Mouse (Mus musculus): ENCODE results near the gene Gemin5. TPM values are rescaled to one million over a fixed set of nuclear protein-coding genes. Genes with fewer than 3 reads are reported as not detected.
A peak's percentile ranks its signal among the peaks of the same experiment; 100 is the strongest.

Gene Gemin5
- polyA plus RNA-seq, 2 experiments: 14.8 to 16.8 TPM

- no peak overlapping the region for H3K4me2 ChIP-seq (replicated peaks; ENCODE audit: low read depth, low read length, severe bottlenecking)
- no peaks in the 10 kb centered on the region for H3K9me3 ChIP-seq (ENCODE audit: control insufficient read depth, low read length)
- no peak for TF ChIP-seq POLR2A (IDR thresholded peaks at IDR 0.05; ENCODE audit: borderline replicate concordance, extremely low read depth, insufficient read depth, insufficient read length)
- peaks cover 3% of the 10 kb centered on the region for H3K4me1 ChIP-seq (ENCODE audit: control insufficient read depth, insufficient read depth, low read length)
- no peak for ATAC-seq (ENCODE audit: low FRiP score, low read depth)
- no peaks in the 10 kb centered on the region for H3K27me3 ChIP-seq (ENCODE audit: control insufficient read depth, insufficient read depth, low read length)
- 75% methylated on average over 7 of the region's 7 CpGs for WGBS
- H3K4me3 ChIP-seq (replicated peaks; ENCODE audit: low read length): no peak overlapping the region
- no peak overlapping the region for H3K27ac ChIP-seq (replicated peaks; ENCODE audit: low read depth, low read length)
- DNase-seq (ENCODE audit: low spot score): no peak
- no peak overlapping the region for H3K9ac ChIP-seq (ENCODE audit: low read depth, low read length, severe bottlenecking)
- H3K36me3 ChIP-seq (ENCODE audit: control insufficient read depth, insufficient read depth, low read length): no peaks in the 10 kb centered on the region
Observed at GRCm38 (mm10) chr11:58213673-58214342, 45.5 kb upstream of the Gemin5 start.

- no peak for DNase-seq (ENCODE audit: low spot score)
- H3K27ac ChIP-seq (replicated peaks; ENCODE audit: low read depth, low read length): no peak overlapping the region
- no peak overlapping the region for H3K4me2 ChIP-seq (replicated peaks; ENCODE audit: low read depth, low read length, severe bottlenecking)
- 16% methylated on average over 2 of the region's 2 CpGs for WGBS
- no peaks in the 10 kb centered on the region for H3K27me3 ChIP-seq (ENCODE audit: control insufficient read depth, insufficient read depth, low read length)
- no peak for ATAC-seq (ENCODE audit: low FRiP score, low read depth)
- no peak overlapping the region for H3K4me3 ChIP-seq (replicated peaks; ENCODE audit: low read length)
- peaks cover 3% of the 10 kb centered on the region for H3K4me1 ChIP-seq (ENCODE audit: control insufficient read depth, insufficient read depth, low read length)
- no peak overlapping the region for H3K9ac ChIP-seq (ENCODE audit: low read depth, low read length, severe bottlenecking)
- H3K9me3 ChIP-seq (ENCODE audit: control insufficient read depth, low read length): no peaks in the 10 kb centered on the region
- H3K36me3 ChIP-seq (ENCODE audit: control insufficient read depth, insufficient read depth, low read length): no peaks in the 10 kb centered on the region
- TF ChIP-seq POLR2A (IDR thresholded peaks at IDR 0.05; ENCODE audit: borderline replicate concordance, extremely low read depth, insufficient read depth, insufficient read length): no peak
Observed at GRCm38 (mm10) chr11:58211682-58212067, 43.3 kb upstream of the Gemin5 start.

DNA sequence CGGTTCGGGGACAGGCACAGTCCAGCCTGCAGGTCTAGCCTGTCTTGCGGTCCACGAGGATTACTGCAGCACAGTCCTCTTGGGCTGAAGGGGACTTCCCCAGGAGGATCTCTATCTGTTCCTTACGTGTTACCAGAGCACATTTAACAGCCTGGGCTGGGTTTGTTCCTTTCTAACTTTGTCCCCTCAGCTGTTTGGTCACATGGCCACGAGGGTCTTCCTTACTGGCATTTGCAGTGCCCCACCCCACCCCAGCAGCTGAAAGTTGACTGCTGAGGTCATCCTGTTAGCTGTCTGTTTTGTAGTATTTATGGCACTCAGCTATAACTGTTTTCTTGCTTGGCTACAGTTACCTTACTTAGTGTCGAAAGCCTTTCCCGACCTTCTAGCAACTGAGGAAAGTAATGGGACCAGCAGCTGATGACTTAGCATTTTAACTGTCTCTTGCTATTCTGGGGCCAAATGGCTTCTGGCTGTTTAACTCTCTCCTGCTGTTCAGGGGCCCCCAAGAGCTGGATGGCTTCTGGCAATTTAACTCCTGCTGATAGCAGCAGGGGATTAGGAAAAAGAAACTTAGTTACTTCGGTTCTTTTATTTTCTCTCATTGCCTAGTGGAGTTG lies 42.8 kb upstream of the Gemin5 start:
- no peak for TF ChIP-seq POLR2A (IDR thresholded peaks at IDR 0.05; ENCODE audit: borderline replicate concordance, extremely low read depth, insufficient read depth, insufficient read length)
- ATAC-seq (ENCODE audit: low FRiP score, low read depth): peak; percentile 80
- 18% methylated on average over 9 of the region's 9 CpGs for WGBS
- Histone ChIP-seq H3K4me2 (replicated peaks; ENCODE audit: low read depth, low read length, severe bottlenecking) (no peak overlapping the region), H3K27me3 (ENCODE audit: control insufficient read depth, insufficient read depth, low read length) (no peaks in the 10 kb centered on the region), H3K9ac (ENCODE audit: low read depth, low read length, severe bottlenecking) (no peak overlapping the region), H3K36me3 (ENCODE audit: control insufficient read depth, insufficient read depth, low read length) (no peaks in the 10 kb centered on the region), H3K4me1 (ENCODE audit: control insufficient read depth, insufficient read depth, low read length) (peaks cover 3% of the 10 kb centered on the region), H3K9me3 (ENCODE audit: control insufficient read depth, low read length) (no peaks in the 10 kb centered on the region), H3K27ac (replicated peaks; ENCODE audit: low read depth, low read length) (no peak overlapping the region), H3K4me3 (replicated peaks; ENCODE audit: low read length) (no peak overlapping the region)
- peak; percentile 36 for DNase-seq (ENCODE audit: low spot score)

DNA sequence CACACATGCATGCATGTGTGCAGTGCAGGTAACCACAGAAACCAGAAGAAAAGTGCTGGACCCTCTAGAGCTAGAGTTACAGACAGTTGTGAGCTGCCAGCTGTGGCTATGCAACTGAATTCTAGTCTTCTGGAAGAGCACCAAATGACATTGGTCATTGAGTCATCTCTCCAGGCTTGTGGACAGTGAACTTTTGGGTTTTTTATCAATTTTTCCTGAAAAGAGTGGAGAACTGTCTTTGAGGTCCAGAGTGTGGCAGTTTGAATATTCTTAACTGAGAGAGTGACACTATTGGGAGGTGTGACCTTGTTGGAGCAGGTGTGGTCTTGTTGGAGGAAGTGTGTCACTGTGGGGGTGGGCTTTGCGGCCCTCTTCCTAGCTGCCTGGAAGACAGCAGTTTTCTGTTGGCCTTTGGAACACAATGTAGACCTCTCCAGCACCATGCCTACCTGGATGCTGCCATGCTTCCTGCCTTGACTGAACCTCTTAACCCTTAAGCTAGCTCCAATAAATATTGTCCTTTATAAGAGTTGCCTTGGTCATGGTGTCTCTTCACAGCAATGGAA lies 42.1 kb upstream of the Gemin5 start:
- DNase-seq (ENCODE audit: low spot score) (no peak), ATAC-seq (ENCODE audit: low FRiP score, low read depth) (no peak)
- Histone ChIP-seq H3K36me3 (ENCODE audit: control insufficient read depth, insufficient read depth, low read length) (no peaks in the 10 kb centered on the region), H3K27me3 (ENCODE audit: control insufficient read depth, insufficient read depth, low read length) (no peaks in the 10 kb centered on the region), H3K4me1 (ENCODE audit: control insufficient read depth, insufficient read depth, low read length) (peaks cover 3% of the 10 kb centered on the region), H3K4me3 (replicated peaks; ENCODE audit: low read length) (no peak overlapping the region), H3K9ac (ENCODE audit: low read depth, low read length, severe bottlenecking) (no peak overlapping the region), H3K4me2 (replicated peaks; ENCODE audit: low read depth, low read length, severe bottlenecking) (no peak overlapping the region), H3K27ac (replicated peaks; ENCODE audit: low read depth, low read length) (no peak overlapping the region), H3K9me3 (ENCODE audit: control insufficient read depth, low read length) (no peaks in the 10 kb centered on the region)
- 88% methylated on average over 1 of the region's 1 CpGs for WGBS
- TF ChIP-seq POLR2A (IDR thresholded peaks at IDR 0.05; ENCODE audit: borderline replicate concordance, extremely low read depth, insufficient read depth, insufficient read length): no peak

GRCm38 (mm10) chr11:58201052-58201451 lies 32.7 kb upstream of the Gemin5 start:
- Histone ChIP-seq H3K9ac (ENCODE audit: low read depth, low read length, severe bottlenecking) (no peak overlapping the region), H3K4me1 (ENCODE audit: control insufficient read depth, insufficient read depth, low read length) (no peaks in the 10 kb centered on the region), H3K27ac (replicated peaks; ENCODE audit: low read depth, low read length) (no peak overlapping the region), H3K9me3 (ENCODE audit: control insufficient read depth, low read length) (no peaks in the 10 kb centered on the region), H3K36me3 (ENCODE audit: control insufficient read depth, insufficient read depth, low read length) (no peaks in the 10 kb centered on the region), H3K27me3 (ENCODE audit: control insufficient read depth, insufficient read depth, low read length) (no peaks in the 10 kb centered on the region), H3K4me3 (replicated peaks; ENCODE audit: low read length) (no peak overlapping the region), H3K4me2 (replicated peaks; ENCODE audit: low read depth, low read length, severe bottlenecking) (no peak overlapping the region)
- WGBS: 84% methylated on average over 12 of the region's 12 CpGs
- TF ChIP-seq POLR2A (IDR thresholded peaks at IDR 0.05; ENCODE audit: borderline replicate concordance, extremely low read depth, insufficient read depth, insufficient read length): no peak
- no peak for ATAC-seq (ENCODE audit: low FRiP score, low read depth)
- no peak for DNase-seq (ENCODE audit: low spot score)

Data from limb, embryonic 14.5 days (tissue).